Mouse (Mus musculus) forebrain, embryonic 12.5 days (tissue): ENCODE measurements at regions not wholly inside any gene's neighbourhood (a gene's known extent, or its start where the extent isn't known, plus 50 kb on each side); places are given as distances from the start of the nearest gene placed in this dataset.

Source experiments
- ATAC-seq: fragments of 200-750 bp; cut with Nextera tagmentation; 2 replicates; pipeline ENCODE4 v1.8.0; 2017; ENCODE audit warnings: moderate TSS enrichment; ENCODE audit not compliant: low FRiP score
- H3K27ac ChIP-seq: fragments of 300-500 bp; sonication (generic); 2 replicates; pipeline ENCODE4 v1.5.1; 2016; ENCODE audit warnings: mild to moderate bottlenecking
- H3K27me3 ChIP-seq: fragments of 300-500 bp; sonication (generic); 2 replicates; pipeline ENCODE4 v1.6.1; 2016; ENCODE audit warnings: mild to moderate bottlenecking
- H3K36me3 ChIP-seq: fragments of 300-500 bp; sonication (generic); replicated peaks from 2 replicates; pipeline ENCODE4 v1.6.1; 2016; ENCODE audit warnings: mild to moderate bottlenecking
- H3K4me1 ChIP-seq: fragments of 300-500 bp; sonication (generic); 2 replicates; pipeline ENCODE4 v1.6.1; 2016
- H3K4me2 ChIP-seq: fragments of 300-500 bp; sonication (generic); 2 replicates; pipeline ENCODE4 v1.6.1; 2016; ENCODE audit warnings: mild to moderate bottlenecking, moderate library complexity
- H3K4me3 ChIP-seq: fragments of 300-500 bp; sonication (generic); replicated peaks from 2 replicates; pipeline ENCODE4 v1.5.1; 2016; ENCODE audit warnings: mild to moderate bottlenecking
- H3K9ac ChIP-seq: fragments of 300-500 bp; sonication (generic); 2 replicates; pipeline ENCODE4 v1.6.1; 2016; ENCODE audit warnings: mild to moderate bottlenecking
- H3K9me3 ChIP-seq: fragments of 300-500 bp; sonication (generic); 2 replicates; pipeline ENCODE4 v1.6.1; 2016
- WGBS: fragments of 180-500 bp; shearing (Covaris S2); methylation state at CpG from one replicate; pipeline ENCODE4 v1.1.7; 2016; 5-methylcytosine and 5-hydroxymethylcytosine counted together

GRCm38 (mm10) chr15:36896265-36896664, 111.3 kb downstream of the Zfp706 start:
- ATAC-seq = no peak
- Histone ChIP-seq H3K36me3 (no peaks in the 10 kb centered on the region), H3K4me2 (no peak overlapping the region), H3K4me1 (peaks cover 17% of the 10 kb centered on the region), H3K27me3 (peaks cover 15% of the 10 kb centered on the region; the same call in 1 of the 2 replicates), H3K9me3 (no peaks in the 10 kb centered on the region), H3K4me3 (no peak overlapping the region), H3K27ac (no peak overlapping the region), H3K9ac (no peak overlapping the region)
- whole genome bisulfite sequencing = 87% methylated on average over 4 of the region's 4 CpGs

- no peak overlapping the region for H3K9ac ChIP-seq
- H3K36me3 ChIP-seq = no peaks in the 10 kb centered on the region
- H3K4me2 ChIP-seq = no peak overlapping the region
- no peak overlapping the region for H3K27ac ChIP-seq
- H3K4me1 ChIP-seq = peaks cover 10% of the 10 kb centered on the region
- ATAC-seq = no peak
- H3K4me3 ChIP-seq = no peak overlapping the region
- 85% methylated on average over 4 of the region's 4 CpGs for WGBS
- no peaks in the 10 kb centered on the region for H3K9me3 ChIP-seq
- peaks cover 19% of the 10 kb centered on the region for H3K27me3 ChIP-seq
Measured at GRCm38 (mm10) chr15:36895031-36895430, 112.5 kb downstream of the Zfp706 start.

- no peak for ATAC-seq
- Histone ChIP-seq H3K4me3 (no peak overlapping the region), H3K9ac (no peak overlapping the region), H3K27me3 (peaks cover 19% of the 10 kb centered on the region), H3K27ac (no peak overlapping the region), H3K4me1 (peaks cover 10% of the 10 kb centered on the region), H3K4me2 (no peak overlapping the region), H3K9me3 (no peaks in the 10 kb centered on the region), H3K36me3 (no peaks in the 10 kb centered on the region)
- 43% methylated on average over 4 of the region's 4 CpGs for WGBS
Measured at GRCm38 (mm10) chr15:36893407-36893969, 114.1 kb downstream of the Zfp706 start.

- no peak for ATAC-seq
- Histone ChIP-seq H3K4me1 (peaks cover 10% of the 10 kb centered on the region), H3K4me2 (peak overlapping the region; percentile 19), H3K27me3 (peaks cover 19% of the 10 kb centered on the region), H3K9me3 (no peaks in the 10 kb centered on the region), H3K9ac (no peak overlapping the region), H3K27ac (no peak overlapping the region), H3K36me3 (no peaks in the 10 kb centered on the region), H3K4me3 (no peak overlapping the region)
- WGBS = 7% methylated on average over 15 of the region's 15 CpGs
Measured at GRCm38 (mm10) chr15:36892576-36893205, 114.9 kb downstream of the Zfp706 start.

- H3K27me3 ChIP-seq = peaks cover 19% of the 10 kb centered on the region
- H3K36me3 ChIP-seq = no peaks in the 10 kb centered on the region
- no peak for ATAC-seq
- H3K4me2 ChIP-seq = no peak overlapping the region
- H3K9ac ChIP-seq = no peak overlapping the region
- no peak overlapping the region for H3K27ac ChIP-seq
- no peak overlapping the region for H3K4me3 ChIP-seq
- peaks cover 10% of the 10 kb centered on the region for H3K4me1 ChIP-seq
- WGBS = 15% methylated on average over 12 of the region's 12 CpGs
- H3K9me3 ChIP-seq = no peaks in the 10 kb centered on the region
Measured at GRCm38 (mm10) chr15:36891851-36892250, 115.7 kb downstream of the Zfp706 start.

- no peak overlapping the region for H3K27ac ChIP-seq
- H3K9ac ChIP-seq = no peak overlapping the region
- H3K9me3 ChIP-seq = no peaks in the 10 kb centered on the region
- H3K4me3 ChIP-seq = no peak overlapping the region
- H3K4me2 ChIP-seq = no peak overlapping the region
- H3K27me3 ChIP-seq = peaks cover 19% of the 10 kb centered on the region
- H3K4me1 ChIP-seq = peaks cover 10% of the 10 kb centered on the region
- no peaks in the 10 kb centered on the region for H3K36me3 ChIP-seq
- ATAC-seq = no peak
- 18% methylated on average over 1 of the region's 1 CpGs for WGBS
Measured at GRCm38 (mm10) chr15:36891296-36891695, 116.3 kb downstream of the Zfp706 start.

GRCm38 (mm10) chr15:36889072-36889471, 118.5 kb downstream of the Zfp706 start:
- Histone ChIP-seq H3K4me3 (no peak overlapping the region), H3K4me2 (no peak overlapping the region), H3K9ac (no peak overlapping the region), H3K9me3 (no peaks in the 10 kb centered on the region), H3K27ac (no peak overlapping the region), H3K36me3 (no peaks in the 10 kb centered on the region), H3K27me3 (peaks cover 19% of the 10 kb centered on the region), H3K4me1 (peaks cover 10% of the 10 kb centered on the region)
- 77% methylated on average over 3 of the region's 3 CpGs for WGBS
- ATAC-seq = no peak

- Histone ChIP-seq H3K27ac (no peak overlapping the region), H3K27me3 (peaks cover 18% of the 10 kb centered on the region), H3K4me1 (peaks cover 9% of the 10 kb centered on the region), H3K4me2 (no peak overlapping the region), H3K9ac (no peak overlapping the region), H3K9me3 (no peaks in the 10 kb centered on the region), H3K4me3 (no peak overlapping the region), H3K36me3 (no peaks in the 10 kb centered on the region)
- no peak for ATAC-seq
- 82% methylated on average over 11 of the region's 11 CpGs for WGBS
Measured at GRCm38 (mm10) chr15:36888351-36889069, 119.1 kb downstream of the Zfp706 start.

GRCm38 (mm10) chr15:36884671-36885365, 122.8 kb downstream of the Zfp706 start:
- Histone ChIP-seq H3K4me1 (no peaks in the 10 kb centered on the region), H3K9me3 (no peaks in the 10 kb centered on the region), H3K27me3 (no peaks in the 10 kb centered on the region), H3K4me3 (no peak overlapping the region), H3K9ac (no peak overlapping the region), H3K4me2 (no peak overlapping the region), H3K27ac (no peak overlapping the region), H3K36me3 (no peaks in the 10 kb centered on the region)
- WGBS = 83% methylated on average over 11 of the region's 11 CpGs
- ATAC-seq = no peak

GRCm38 (mm10) chr15:36884074-36884473, 123.5 kb downstream of the Zfp706 start:
- Histone ChIP-seq H3K9me3 (no peaks in the 10 kb centered on the region), H3K4me1 (peaks cover 3% of the 10 kb centered on the region; the same call in 1 of the 2 replicates), H3K27me3 (no peaks in the 10 kb centered on the region), H3K9ac (no peak overlapping the region), H3K4me2 (no peak overlapping the region), H3K36me3 (no peaks in the 10 kb centered on the region), H3K27ac (no peak overlapping the region), H3K4me3 (no peak overlapping the region)
- WGBS = 87% methylated on average over 3 of the region's 3 CpGs
- no peak for ATAC-seq

- no peak overlapping the region for H3K27ac ChIP-seq
- H3K36me3 ChIP-seq = no peaks in the 10 kb centered on the region
- no peak for ATAC-seq
- no peak overlapping the region for H3K4me2 ChIP-seq
- no peak overlapping the region for H3K9ac ChIP-seq
- WGBS = 83% methylated on average over 6 of the region's 6 CpGs
- no peak overlapping the region for H3K4me3 ChIP-seq
- H3K9me3 ChIP-seq = no peaks in the 10 kb centered on the region
- peaks cover 9% of the 10 kb centered on the region; the same call in 1 of the 2 replicates for H3K4me1 ChIP-seq
- no peaks in the 10 kb centered on the region for H3K27me3 ChIP-seq
Measured at GRCm38 (mm10) chr15:36883156-36883555, 124.4 kb downstream of the Zfp706 start.

- WGBS = 82% methylated on average over 2 of the region's 2 CpGs
- no peak overlapping the region for H3K4me2 ChIP-seq
Measured at GRCm38 (mm10) chr15:36881576-36881975, 126.0 kb downstream of the Zfp706 start.

More at GRCm38 (mm10) chr15:36881576-36881975, 126.0 kb downstream of the Zfp706 start:
- Histone ChIP-seq H3K27ac (no peak overlapping the region), H3K36me3 (no peaks in the 10 kb centered on the region), H3K4me3 (no peak overlapping the region), H3K4me1 (peaks cover 13% of the 10 kb centered on the region; the same call in 1 of the 2 replicates), H3K9me3 (no peaks in the 10 kb centered on the region), H3K27me3 (no peaks in the 10 kb centered on the region), H3K9ac (no peak overlapping the region)
- ATAC-seq = no peak
